Mouse (Mus musculus) C2C12 (cell line): Measurements from ENCODE around the gene Ubl7.

Experiments used
- CTCF ChIP-seq: IDR thresholded peaks from one replicate; pipeline ENCODE4 v1.5.1; 2011; ENCODE audit not compliant: control insufficient read depth, insufficient read depth, insufficient read length
- MAX ChIP-seq: IDR thresholded peaks from one replicate; pipeline ENCODE4 v1.6.1; 2011; ENCODE audit warnings: mild to moderate bottlenecking, control low read depth
- MYOD1 ChIP-seq: IDR thresholded peaks from one replicate; pipeline ENCODE4 v1.6.1; 2011; ENCODE audit warnings: low read depth; ENCODE audit not compliant: control insufficient read depth, insufficient read length
- MYOG ChIP-seq: IDR thresholded peaks from one replicate; pipeline ENCODE4 v1.6.1; 2011; ENCODE audit not compliant: control insufficient read depth, insufficient read length; ENCODE audit errors: extremely low read depth

DNA sequence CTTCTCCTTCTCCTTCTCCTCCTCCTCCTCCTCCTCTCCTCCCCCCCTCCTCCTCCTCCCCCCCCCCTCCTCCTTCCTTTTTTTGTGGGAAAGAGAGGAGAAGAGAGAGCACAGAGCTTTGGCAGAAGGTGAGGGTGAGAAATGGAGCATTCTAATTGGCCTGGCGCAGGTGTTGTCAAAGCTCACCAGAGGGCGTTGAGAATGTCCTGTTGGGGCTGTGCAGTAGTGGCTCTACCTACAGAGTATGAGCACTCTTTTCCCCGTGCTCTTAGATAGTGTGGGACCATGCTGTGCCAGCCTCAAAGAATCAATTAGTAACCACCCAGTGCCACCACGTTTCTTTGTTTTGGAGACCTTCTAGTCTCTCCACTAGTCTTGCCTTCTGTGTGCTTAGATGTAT, 30.5 kb upstream of the Ubl7 start:
- TF ChIP-seq CTCF (no peak), MYOG (no peak), MAX (no peak), MYOD1 (no peak)
